Mouse (Mus musculus) G1E-ER4 (cell line): Measurements from ENCODE around the gene Slc22a7. TPM values are rescaled to one million over a fixed set of nuclear protein-coding genes. Genes with fewer than 3 reads are reported as not detected.

Experiments
- GATA1 ChIP-seq: IDR thresholded peaks from one replicate; pipeline ENCODE4 v1.8.0; 2012; ENCODE audit warnings: low read length, inconsistent platforms
- polyA plus RNA-seq: library from polyadenylated mRNA; stranded (reverse); fragments of >175 nt; gene quantifications from 2 replicates; pipeline ENCODE4 v1.2.3, GENCODE M21; 2012

Slc22a7 gene
- not detected in 2 replicates for polyA plus RNA-seq

DNA sequence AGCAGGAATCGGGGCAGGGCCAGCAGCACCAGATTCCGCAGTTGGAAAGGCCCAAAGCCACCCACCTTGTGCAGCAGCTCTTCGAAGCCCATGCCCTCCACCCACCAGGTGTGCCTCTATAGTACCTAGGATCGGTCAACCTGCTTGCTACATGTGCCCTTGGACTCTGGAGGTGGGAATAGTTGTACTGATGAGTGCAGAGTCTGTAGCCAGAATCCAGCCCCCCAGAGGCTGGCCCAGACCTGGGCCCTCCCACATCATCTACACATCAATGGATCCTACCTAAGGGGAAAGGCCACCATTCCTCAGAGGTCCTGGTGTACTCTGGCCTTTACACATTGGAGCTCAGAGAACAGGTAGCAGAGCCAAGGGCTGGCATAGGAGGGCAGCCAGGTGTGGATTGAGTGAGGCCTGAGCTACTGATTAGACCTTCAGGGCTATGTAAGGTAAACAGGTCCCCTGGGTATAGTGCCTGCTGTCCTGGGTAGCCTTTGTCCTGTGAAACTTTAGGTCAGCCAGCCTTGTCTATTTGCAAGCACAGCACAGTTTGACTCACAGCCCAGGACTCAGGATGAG, at the start of gene Slc22a7:
Gene Slc22a7 (minus strand): TSS at position 160 of the 576 bp plus-strand sequence.
- TF ChIP-seq GATA1 = no peak

DNA sequence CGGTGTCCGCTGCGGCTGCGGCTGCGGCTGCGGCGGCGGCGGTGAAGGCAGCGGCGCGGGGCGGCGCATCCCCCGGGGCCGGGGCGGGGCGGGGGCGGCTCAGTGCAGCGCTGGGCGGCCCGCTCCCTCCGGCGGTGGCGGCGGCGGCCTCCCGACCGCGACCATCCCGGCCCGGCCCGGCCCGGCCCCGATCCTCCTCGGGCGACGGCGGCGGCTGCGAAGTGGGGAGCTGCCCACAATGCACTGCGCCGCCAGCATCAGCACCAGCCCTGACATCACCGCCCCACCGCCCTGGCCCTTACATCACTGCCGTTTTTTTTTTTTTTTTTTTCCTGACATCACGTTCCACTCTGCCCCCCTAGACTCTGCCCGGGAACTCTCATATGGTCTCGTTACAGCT, 49.2 kb upstream of the Slc22a7 start, which contains the start of gene Ttbk1:
Gene Ttbk1 (minus strand): TSS at position 245 of the 400 bp plus-strand sequence.
- no peak for TF ChIP-seq GATA1

DNA sequence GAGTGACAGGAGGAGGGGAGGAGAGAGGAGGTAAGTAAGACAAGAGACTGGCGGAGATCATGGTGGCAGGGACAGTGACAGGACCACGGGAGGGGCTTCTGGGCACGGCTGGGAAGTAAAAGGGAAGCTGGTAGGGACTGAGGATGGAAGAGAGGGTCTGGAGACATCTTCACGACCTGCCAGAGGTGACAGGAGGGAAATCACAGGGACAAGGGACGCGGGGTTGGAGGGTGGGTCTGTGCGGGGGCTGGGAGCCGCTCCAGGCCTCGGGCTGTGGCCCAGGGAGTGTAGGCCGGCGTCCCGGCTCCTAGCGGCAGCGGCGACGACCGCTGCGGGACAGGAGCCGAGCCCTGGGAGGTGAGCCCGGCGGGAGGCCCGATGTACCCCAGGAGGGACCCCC, 48.7 kb upstream of the Slc22a7 start:
- no peak for TF ChIP-seq GATA1

DNA sequence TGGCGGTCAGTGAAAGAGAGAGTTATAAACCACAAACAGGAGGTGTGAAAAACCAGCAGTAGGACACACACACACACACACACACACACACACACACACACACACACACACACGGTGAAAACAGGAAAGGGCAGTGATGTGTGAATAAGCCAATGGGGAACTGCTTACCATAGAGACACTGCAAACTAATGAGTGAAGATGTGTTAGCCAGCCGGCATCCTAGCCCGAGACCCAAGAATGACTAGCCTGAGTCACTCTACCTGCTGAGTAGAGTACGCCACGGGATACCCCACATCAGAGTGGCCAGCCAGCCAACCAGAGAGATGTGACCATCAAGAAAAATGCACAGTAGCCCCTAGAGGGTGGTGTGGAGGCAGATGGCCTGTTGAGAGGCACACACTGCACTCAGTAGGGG, 46.2 kb upstream of the Slc22a7 start:
- no peak for TF ChIP-seq GATA1

DNA sequence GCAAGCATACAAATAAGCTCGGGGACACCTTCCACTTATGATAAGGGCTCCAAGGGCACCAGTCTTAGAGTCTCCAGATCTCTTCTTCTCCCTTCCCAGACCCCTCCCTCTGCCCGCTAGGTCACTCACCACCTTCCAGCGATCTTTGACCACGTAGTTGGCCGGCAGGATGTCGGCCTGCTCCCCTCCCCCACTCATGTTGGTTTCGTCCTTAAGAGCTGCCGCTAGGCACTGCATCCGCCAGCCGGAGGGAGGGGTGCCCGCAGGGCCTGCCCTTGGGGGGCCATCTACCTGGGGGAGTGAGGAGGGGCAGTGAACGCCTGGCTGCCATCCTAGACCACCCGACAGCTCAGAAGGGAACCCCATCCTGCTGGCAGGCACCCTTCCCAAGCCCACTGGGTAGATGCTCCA, 45.8 kb upstream of the Slc22a7 start:
- TF ChIP-seq GATA1 = no peak

DNA sequence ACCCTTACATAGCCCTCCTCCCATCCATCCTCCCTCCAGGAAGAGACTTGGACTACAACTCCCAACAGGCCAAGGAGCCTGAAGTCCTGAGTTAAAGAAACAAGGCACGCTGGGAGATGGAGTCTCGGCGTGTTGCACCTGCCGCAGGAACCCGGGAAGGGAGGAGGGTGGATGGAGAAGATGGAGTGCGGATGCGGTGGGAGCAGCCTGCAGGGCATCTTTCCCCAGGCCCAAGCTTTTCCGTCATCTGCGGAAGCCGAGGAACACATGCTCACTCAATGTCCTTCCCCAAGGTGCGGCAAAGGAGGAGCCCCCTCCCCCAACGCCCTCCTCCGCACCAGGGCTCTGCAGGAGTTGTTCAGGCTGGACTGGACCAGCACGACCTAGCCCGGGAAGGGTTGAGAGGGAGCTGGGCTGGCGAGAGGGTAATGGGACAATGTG, 45.3 kb upstream of the Slc22a7 start:
- no peak for TF ChIP-seq GATA1

DNA sequence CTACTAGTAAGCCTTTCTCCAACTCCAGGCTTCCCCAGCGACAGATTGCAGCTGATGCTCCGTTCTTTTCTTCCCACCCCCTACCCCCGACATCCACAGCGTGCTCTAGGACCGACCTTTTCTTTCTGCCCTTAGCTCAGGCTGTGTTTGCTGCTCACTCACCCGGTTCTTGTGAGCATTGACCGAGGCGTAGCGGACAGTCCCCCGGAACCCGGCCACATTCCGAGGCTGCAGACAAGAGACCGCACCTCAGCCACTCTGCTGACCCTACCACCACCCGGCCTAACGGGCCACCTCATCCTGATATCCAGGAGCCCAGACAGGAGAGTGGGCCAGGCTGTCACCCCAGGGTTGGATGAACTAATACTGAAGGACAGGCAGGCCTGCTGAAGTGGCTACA, 39.0 kb upstream of the Slc22a7 start:
- TF ChIP-seq GATA1 = no peak

DNA sequence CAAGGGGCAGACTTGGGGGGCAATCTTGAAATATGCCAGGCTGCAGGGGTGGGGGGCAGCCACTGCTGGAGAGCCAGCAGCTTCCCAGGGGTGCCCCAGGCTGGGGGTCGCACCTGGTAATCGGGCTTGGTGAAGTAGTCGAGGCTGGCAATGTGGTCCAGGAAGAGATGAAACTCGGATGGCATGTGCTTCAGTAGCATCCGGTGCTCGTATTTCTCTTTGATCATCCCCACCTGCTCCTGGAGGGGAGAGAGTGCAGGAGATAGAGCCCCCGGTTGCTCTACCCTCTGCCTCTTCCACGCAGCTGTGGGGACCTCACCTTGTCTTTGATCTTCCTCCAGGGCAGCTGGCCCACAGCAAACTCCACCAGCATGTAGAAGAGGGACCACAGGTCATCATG, 38.3 kb upstream of the Slc22a7 start:
- TF ChIP-seq GATA1 = no peak

DNA sequence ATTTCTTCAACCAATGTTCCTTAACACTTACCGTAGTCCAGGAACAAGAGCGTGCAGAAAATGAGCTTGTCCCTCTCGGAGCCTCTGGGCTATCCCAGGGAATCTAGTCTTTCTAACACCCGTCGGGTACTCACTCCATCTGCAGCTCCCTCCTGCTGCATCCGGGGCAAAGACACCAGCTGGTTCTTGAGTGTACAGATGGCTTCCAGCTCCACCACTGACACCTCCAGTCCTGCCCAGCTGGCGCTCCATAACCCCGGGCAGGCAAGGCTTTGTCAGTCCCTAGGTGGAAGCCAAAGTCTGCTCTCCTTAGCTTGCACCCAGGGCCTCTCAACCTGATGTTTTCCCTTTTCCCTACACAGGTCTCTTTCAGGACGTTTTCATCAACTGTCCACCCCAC, 29.6 kb upstream of the Slc22a7 start:
- TF ChIP-seq GATA1 = no peak

DNA sequence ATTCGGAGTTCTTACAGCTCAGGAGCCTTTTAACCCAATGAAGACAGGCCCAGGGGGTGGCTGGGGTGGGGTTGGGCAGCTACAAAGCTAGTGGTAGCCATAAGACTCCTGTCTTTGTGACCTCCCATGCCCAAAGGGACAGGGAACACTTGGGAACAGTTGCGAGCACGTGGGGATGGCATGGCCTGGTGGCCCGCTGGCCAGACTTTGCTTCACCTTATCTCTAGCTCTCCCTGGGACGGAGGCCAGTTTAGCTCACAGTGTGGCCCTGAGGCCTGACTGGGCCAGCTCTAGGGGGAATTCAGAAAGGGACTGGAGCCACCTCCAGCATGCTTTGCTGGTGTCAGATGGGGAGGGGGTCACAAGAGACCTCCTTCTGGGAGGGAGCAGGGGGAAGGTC, 24.0 kb upstream of the Slc22a7 start:
- TF ChIP-seq GATA1 = no peak

DNA sequence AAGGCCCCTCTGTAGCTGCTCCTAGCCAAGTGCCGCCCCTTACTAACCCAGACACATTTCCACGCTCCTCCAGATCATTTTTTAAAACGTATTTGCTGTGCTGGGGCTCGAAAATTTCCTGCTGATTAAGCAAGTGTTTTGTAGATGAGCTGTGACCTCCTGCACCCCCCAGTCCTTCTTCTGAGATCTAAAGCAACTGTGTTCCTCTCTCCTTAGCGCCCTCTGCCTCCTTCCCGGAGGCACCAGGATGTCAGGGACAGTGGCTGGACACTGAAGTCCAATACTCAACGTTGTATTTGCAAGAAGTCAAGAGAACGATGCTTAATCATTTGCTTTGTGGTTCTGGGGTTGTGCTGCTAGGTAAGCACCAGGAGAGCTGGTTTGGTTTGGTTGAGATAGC, 23.1 kb upstream of the Slc22a7 start:
- TF ChIP-seq GATA1 = no peak

DNA sequence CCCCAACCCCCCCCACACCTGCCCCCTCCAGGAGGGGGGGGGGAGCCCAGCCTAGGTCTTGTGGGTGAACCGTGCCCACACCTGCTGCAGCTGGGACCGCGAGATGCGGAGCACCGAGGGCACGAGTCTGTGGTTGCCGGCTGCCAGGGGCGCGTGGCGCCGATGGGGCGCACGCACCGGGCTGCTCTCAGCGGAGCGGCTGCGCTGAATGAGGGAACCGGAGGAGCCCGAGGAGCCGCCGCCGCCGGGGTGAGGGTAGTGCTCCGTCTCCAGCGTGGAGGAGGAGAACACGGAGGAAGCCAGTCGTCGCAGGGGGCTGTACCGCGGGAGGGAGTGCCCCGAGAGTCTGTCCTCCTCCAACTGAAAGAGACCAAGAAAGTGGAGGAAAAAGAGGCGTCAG, 22.4 kb upstream of the Slc22a7 start:
- TF ChIP-seq GATA1 = no peak

DNA sequence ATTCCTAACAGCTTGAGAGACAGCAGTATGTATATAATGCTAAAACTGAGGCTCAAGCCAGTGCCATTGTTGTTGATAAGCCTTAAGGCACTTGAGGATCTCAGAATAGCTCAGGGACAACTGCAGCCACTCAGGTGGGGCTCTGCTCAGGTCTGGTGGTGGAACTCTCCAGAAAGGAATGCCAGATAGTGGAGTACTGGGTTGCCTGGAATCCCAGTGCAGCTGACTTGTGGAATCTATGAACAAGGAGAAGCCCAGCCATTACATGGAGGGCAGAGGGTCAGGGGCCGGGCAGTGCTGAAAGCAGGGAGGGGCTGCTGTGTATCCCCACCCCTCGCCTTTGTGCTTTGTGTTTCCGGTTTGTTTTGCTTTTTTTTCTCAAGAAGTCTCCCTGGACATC, 20.2 kb upstream of the Slc22a7 start:
- TF ChIP-seq GATA1 = no peak

DNA sequence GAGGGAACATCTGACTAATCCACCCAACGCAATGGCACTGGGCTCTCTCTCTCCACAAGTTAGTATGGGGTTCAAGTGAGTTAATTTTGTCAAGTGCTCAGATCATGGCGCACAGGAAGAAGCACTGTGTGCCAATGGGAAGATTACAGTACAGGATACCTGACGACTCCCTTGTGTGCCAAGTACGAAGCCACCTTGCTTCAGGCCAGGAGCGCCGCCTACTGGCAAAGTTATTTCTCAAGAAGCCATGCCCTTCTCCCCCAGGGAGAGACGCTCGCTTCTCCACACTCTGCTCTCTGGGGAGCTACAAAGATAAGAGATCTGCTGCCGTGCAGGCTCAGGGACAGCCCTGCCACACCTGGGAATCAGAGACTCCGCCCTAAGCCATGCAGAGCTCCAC, 19.5 kb upstream of the Slc22a7 start:
- no peak for TF ChIP-seq GATA1

DNA sequence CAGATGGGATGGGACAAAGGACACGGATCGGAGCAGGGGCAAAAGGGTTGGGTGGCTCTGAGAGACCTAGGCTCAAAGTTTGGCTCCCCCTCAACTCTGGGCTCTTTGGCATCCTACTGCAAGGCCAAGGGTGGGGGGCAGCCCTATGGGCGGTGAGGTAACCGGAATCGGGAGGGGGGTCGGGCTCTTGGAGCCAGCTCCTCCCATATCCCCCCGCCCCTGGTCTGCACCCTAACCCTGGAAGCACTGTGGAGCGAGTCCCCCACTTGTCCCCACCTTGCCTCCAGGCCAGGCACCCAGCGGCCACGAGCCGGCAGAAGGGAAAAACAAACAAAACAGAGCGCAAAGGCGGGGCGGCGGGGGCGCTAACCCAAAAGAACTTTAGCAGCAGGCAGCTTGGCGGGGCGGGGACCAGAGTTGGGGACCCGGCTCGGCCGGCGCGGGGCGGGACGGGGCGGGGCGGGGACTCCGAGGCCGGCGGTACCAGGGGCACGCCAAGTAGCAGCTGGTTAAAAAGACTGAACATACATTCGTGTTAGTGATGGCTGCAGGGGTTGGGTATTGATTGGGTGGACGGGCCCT, 16.9 kb upstream of the Slc22a7 start:
- TF ChIP-seq GATA1 = no peak

DNA sequence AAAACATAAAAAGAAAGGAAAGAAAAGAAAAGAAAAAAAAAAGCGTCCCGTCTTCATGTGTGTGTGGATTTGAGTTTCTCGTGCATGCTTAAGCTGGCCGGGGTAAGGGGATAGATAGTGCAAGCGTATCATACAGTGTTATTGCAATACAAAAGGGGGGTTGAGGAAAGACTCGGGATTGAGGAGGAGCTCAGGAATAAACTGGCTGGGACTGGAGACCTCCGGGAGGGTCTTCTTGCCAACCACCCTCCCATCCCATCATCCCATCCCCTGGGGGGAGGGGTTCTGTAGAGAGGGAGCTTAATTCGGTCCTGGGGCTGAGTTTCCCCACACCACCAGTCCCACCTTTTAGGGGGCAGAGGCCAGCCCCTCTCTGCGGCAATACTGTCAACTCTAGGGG, 16.3 kb upstream of the Slc22a7 start:
- no peak for TF ChIP-seq GATA1

DNA sequence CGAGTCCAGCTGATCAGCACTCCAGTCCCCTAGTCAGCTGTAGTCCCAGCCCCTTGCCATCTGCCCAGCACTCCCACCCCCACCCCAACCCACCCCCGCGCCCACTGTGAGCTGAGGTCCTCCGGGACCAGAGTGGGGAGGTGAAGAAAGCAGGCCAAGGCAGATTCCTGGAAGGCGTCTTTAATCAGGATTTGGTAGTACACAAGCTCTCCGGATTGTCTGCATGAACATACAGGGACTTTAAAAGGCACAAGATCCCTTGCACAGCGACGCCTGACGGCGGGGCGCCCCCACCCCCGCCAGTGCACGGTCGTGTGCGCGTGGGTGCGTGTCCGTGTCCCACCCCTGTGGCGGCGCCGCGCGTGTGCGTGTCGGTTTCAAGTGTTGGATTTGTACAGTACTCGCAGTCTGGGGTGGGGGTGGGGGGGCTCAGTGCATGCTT, 15.7 kb upstream of the Slc22a7 start:
- TF ChIP-seq GATA1 = no peak

DNA sequence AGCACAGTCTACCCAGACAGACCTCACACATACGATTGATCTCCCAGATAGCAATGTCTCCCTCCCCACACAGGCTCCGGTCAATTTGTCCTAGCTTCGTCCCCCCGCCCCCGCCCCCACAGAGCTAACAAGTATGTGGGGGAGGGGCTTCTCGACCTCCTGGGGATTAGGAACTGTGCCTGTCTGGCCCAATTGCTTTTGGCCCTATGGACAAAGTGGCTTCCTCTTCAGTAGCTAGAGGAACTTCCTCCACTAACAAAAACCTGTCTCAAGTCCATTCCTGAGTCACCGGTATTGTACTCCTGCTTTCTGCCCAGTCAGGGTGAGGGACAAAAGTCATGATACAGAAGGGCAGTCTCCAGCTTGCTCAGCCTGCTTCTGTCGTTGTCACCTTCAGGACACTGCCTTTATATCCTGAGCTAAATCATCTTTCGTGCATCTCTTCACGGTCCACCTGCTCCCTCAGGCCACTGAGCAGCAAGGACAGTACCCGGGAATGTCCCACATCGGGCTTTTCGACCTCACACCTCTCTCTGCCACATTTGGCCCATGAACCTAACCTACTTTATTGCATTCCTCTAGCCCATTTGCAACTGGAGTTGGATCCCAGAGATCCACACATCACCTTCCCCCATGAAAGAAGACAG, 15.2 kb upstream of the Slc22a7 start:
- TF ChIP-seq GATA1 = no peak
